Mouse (Mus musculus): ENCODE data around the gene Prdm11. TPM values are rescaled to one million over a fixed set of nuclear protein-coding genes. Genes with fewer than 3 reads are reported as not detected.

Gene Prdm11
- 1.4 TPM for polyA plus RNA-seq (2017; shearing (Covaris generic))

DNA sequence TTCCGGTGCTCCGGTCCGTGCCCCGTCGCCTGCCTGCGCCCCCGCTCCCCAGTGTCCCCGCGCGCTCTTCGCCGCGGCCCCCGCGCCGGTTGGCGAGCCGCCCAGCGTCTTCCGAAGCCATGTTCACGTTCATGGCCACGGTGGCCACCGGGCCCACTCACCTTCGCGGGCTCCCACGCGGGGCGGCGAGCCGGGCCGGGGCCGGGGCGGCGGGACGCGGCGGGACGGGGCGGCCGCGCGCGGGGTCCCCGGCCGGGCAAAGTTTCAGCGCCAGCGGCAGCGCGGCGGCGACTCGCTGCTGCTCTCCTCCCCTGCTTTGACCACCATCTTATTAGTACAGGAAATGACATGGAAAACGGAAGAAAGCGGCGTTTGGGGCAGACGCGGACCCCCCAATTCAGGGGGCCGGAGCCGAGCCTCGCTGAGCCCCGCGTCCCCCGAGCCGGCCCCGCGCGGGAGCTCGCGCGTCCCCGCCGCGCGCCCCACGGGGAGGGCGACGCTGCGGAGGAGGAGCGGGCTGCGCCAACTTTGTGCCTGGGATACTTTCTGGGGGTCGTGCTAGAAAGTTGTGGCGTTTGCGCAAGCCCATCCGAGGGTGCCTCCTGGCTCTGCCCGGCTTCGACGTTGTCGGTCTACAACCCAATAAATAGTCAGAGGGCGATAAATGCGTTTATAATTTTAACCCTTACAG, at the start of gene Prdm11:
TSS of gene Prdm11 (minus strand) at position 350 of the 691 bp plus-strand sequence.

Other genes with a start within 250 kb of the Prdm11 start
- gene Syt13, start 131.1 kb downstream of the Prdm11 start, polyA plus RNA-seq (2017; shearing (Covaris generic)), result not detected
- gene Trp53i11, start 141.4 kb upstream of the Prdm11 start, polyA plus RNA-seq (2017; shearing (Covaris generic)), result 120 TPM